Mouse (Mus musculus): Measurements from ENCODE around the gene Hnrnpa3. TPM values are rescaled to one million over a fixed set of nuclear protein-coding genes. Genes with fewer than 3 reads are reported as not detected.
A peak's percentile ranks its signal among the peaks of the same experiment; 100 is the strongest.

Gene Hnrnpa3
- polyA plus RNA-seq, 1 experiment from 2014 or later: 139 TPM

DNA sequence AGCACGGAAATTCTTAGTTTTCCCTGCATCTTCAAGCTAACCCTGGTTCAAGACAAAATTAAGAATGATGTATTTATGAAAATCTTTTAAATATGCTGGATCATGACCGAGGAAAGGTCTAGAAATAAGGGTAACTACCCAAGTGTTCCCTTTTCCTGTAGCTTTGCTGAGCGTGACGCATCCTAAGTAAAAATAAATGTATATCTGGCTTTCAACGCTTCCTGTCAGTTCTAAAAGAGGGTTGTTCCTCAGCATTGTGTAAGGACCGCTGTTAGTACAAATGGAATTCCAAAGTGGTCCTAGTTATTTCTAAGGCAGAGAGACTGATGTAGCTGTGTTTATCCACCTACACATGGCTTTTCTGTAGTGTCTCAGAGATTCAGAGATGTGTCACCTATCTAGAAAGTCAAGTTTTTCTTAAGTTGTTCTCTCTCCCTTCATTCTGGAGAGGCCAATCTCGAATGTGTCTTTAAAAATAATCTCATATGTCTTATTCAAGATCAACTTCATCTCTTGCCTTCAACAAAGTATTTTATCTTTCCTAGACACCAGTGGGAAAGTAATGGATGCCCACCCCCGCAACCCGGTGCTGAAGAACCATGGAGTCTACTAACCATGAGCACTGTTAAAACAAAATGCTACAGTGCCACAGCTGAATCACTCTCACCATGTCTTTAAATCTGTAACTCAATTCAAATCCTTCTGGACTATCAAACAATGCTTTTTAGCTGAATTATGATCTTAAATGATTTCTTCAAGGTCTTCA, 42.9 kb downstream of the Hnrnpa3 start:
- peak overlapping the region; percentile 94 for H3K4me2 ChIP-seq (ENCODE audit: low read depth, low read length)
- peak overlapping the region; percentile 98 for H3K4me3 ChIP-seq (ENCODE audit: low read length)
- ATAC-seq (replicated peaks; ENCODE audit: extremely low read depth, insufficient read depth, low FRiP score): no peak
- H3K36me3 ChIP-seq (ENCODE audit: control insufficient read depth, insufficient read depth): no peaks in the 10 kb centered on the region
- no peaks in the 10 kb centered on the region for H3K9me3 ChIP-seq (replicated peaks; ENCODE audit: control insufficient read depth, low read length)
- peak overlapping the region; percentile 97 for H3K9ac ChIP-seq (ENCODE audit: low read length)
- peak overlapping the region; percentile 99 for H3K27ac ChIP-seq (ENCODE audit: low read length)
- no peaks in the 10 kb centered on the region for H3K27me3 ChIP-seq (ENCODE audit: control insufficient read depth, insufficient read depth, low read length)
- peaks cover 58% of the 10 kb centered on the region for H3K4me1 ChIP-seq (ENCODE audit: control insufficient read depth, insufficient read depth, low read length)
- 39% methylated on average over 9 of the region's 9 CpGs for WGBS

- peak overlapping the region; percentile 99 for H3K27ac ChIP-seq (ENCODE audit: low read length)
- peak overlapping the region; percentile 97 for H3K9ac ChIP-seq (ENCODE audit: low read length)
- no peaks in the 10 kb centered on the region for H3K27me3 ChIP-seq (ENCODE audit: control insufficient read depth, insufficient read depth, low read length)
- H3K4me1 ChIP-seq (ENCODE audit: control insufficient read depth, insufficient read depth, low read length): peaks cover 56% of the 10 kb centered on the region
- H3K4me2 ChIP-seq (ENCODE audit: low read depth, low read length): peak overlapping the region; percentile 94
- H3K9me3 ChIP-seq (replicated peaks; ENCODE audit: control insufficient read depth, low read length): no peaks in the 10 kb centered on the region
- 24% methylated on average over 5 of the region's 5 CpGs for WGBS
- H3K4me3 ChIP-seq (ENCODE audit: low read length): peak overlapping the region; percentile 98
- H3K36me3 ChIP-seq (ENCODE audit: control insufficient read depth, insufficient read depth): no peaks in the 10 kb centered on the region
- no peak for ATAC-seq (replicated peaks; ENCODE audit: extremely low read depth, insufficient read depth, low FRiP score)
Observed at GRCm38 (mm10) chr2:75702588-75702976, 43.5 kb downstream of the Hnrnpa3 start.

DNA sequence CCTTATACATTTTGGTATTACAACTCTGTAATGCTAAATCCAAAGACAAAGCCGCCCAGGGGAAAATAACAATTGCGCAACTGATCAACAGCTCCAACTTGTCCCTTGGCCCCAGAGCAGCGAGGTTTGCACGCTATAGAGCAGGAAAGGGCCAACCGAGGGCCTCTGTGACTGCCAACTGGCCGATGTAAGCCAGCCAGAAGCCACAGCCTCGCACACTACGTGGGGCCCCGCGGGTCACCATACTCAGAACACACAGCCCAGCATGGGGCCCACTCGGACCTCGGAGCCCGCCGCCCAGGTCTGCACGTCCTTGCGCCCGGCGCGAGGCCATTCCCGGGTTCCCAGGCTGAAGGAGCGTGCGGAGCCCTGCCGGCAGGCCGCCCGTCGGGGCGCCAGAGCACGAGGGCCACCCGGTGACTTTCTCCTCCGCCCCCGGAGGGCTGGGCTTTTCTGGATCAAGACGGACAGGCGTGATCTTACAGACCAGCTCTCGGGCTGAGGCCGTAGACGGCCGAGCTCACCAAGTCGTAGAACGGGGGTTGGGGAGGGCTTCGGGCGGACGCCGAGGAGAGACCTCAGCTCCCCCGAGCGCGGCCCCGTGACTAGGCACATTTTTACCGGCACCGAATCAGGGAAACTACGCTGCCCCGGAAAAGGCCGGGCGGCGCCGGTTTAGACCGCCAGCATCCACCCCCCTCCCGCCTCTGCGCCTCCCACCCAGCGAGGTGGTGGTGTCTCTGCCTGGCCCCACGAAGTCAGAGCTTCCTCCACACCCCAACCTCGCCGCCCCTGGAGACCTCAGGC, 44.5 kb downstream of the Hnrnpa3 start:
- Histone ChIP-seq H3K4me3 (ENCODE audit: low read length) (peak overlapping the region; percentile 98), H3K4me1 (ENCODE audit: control insufficient read depth, insufficient read depth, low read length) (peaks cover 47% of the 10 kb centered on the region), H3K9me3 (replicated peaks; ENCODE audit: control insufficient read depth, low read length) (no peaks in the 10 kb centered on the region), H3K36me3 (ENCODE audit: control insufficient read depth, insufficient read depth) (no peaks in the 10 kb centered on the region), H3K27ac (ENCODE audit: low read length) (peak overlapping the region; percentile 99), H3K27me3 (ENCODE audit: control insufficient read depth, insufficient read depth, low read length) (no peaks in the 10 kb centered on the region), H3K4me2 (ENCODE audit: low read depth, low read length) (peak overlapping the region; percentile 94), H3K9ac (ENCODE audit: low read length) (peak overlapping the region; percentile 97)
- ATAC-seq (replicated peaks; ENCODE audit: extremely low read depth, insufficient read depth, low FRiP score): peak; percentile 54
- WGBS: under 1% methylated on average over 60 of the region's 62 CpGs

GRCm38 (mm10) chr2:75704234-75705161, 45.4 kb downstream of the Hnrnpa3 start, which contains the start of gene Nfe2l2:
Gene Nfe2l2, minus strand, starts transcription at chr2:75704641.
- peak within 1 kb of the TSS; percentile 94 for H3K4me2 ChIP-seq (ENCODE audit: low read depth, low read length)
- ATAC-seq (replicated peaks; ENCODE audit: extremely low read depth, insufficient read depth, low FRiP score): peak; percentile 90
- peaks cover 2% of the 10 kb centered on the region; the same call in 1 of the 2 replicates for H3K9me3 ChIP-seq (replicated peaks; ENCODE audit: control insufficient read depth, low read length)
- under 1% methylated on average over 58 of the region's 58 CpGs for WGBS
- no peaks in the 10 kb centered on the region for H3K36me3 ChIP-seq (ENCODE audit: control insufficient read depth, insufficient read depth)
- peak within 1 kb of the TSS; percentile 98 for H3K4me3 ChIP-seq (ENCODE audit: low read length)
- H3K27me3 ChIP-seq (ENCODE audit: control insufficient read depth, insufficient read depth, low read length): no peaks in the 10 kb centered on the region
- H3K9ac ChIP-seq (ENCODE audit: low read length): peak within 1 kb of the TSS; percentile 97
- peak within 1 kb of the TSS; percentile 99 for H3K27ac ChIP-seq (ENCODE audit: low read length)
- peaks cover 41% of the 10 kb centered on the region for H3K4me1 ChIP-seq (ENCODE audit: control insufficient read depth, insufficient read depth, low read length)

DNA sequence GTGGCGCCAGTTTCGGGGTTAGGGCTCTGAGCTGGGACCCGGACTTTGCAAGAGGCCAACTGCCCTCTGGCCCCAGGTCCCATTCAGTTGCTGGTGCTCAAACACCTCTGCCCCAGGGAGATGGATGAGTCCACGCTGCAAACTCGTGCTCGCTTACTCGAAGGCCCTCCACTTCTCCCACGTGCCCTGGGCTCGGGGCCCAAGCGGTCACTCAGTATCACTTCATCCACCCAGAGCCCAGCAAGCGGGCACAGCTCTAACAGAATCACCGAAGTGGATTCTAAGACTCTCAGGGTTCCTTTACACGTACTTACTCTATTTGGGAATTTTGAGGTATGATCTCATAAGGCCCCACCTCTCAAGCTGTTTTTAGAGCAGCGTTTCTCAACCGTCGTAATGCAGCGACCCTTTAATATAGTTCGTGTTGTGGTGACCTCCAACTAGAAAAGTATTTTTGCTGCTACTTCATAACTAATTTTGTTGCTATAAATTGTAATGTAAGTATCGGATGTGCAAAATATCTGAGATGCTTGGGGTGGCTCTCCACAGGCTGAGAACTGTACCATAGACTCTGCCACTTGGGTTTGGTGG, 46.2 kb downstream of the Hnrnpa3 start:
- ATAC-seq (replicated peaks; ENCODE audit: extremely low read depth, insufficient read depth, low FRiP score): peak; percentile 2; the same call in 1 of the 2 replicates
- H3K36me3 ChIP-seq (ENCODE audit: control insufficient read depth, insufficient read depth): no peaks in the 10 kb centered on the region
- peaks cover 39% of the 10 kb centered on the region for H3K4me1 ChIP-seq (ENCODE audit: control insufficient read depth, insufficient read depth, low read length)
- peaks cover 4% of the 10 kb centered on the region; the same call in 1 of the 2 replicates for H3K9me3 ChIP-seq (replicated peaks; ENCODE audit: control insufficient read depth, low read length)
- peak overlapping the region; percentile 97 for H3K9ac ChIP-seq (ENCODE audit: low read length)
- H3K27me3 ChIP-seq (ENCODE audit: control insufficient read depth, insufficient read depth, low read length): no peaks in the 10 kb centered on the region
- 8% methylated on average over 19 of the region's 19 CpGs for WGBS
- H3K4me3 ChIP-seq (ENCODE audit: low read length): peak overlapping the region; percentile 98
- H3K27ac ChIP-seq (ENCODE audit: low read length): peak overlapping the region; percentile 99
- peak overlapping the region; percentile 94 for H3K4me2 ChIP-seq (ENCODE audit: low read depth, low read length)

- WGBS: 54% methylated on average over 5 of the region's 5 CpGs
- Histone ChIP-seq H3K36me3 (ENCODE audit: control insufficient read depth, insufficient read depth) (no peaks in the 10 kb centered on the region), H3K4me3 (ENCODE audit: low read length) (no peak overlapping the region), H3K27me3 (ENCODE audit: control insufficient read depth, insufficient read depth, low read length) (no peaks in the 10 kb centered on the region), H3K4me2 (ENCODE audit: low read depth, low read length) (no peak overlapping the region), H3K27ac (ENCODE audit: low read length) (peak overlapping the region; percentile 45), H3K9me3 (replicated peaks; ENCODE audit: control insufficient read depth, low read length) (peaks cover 4% of the 10 kb centered on the region; the same call in 1 of the 2 replicates), H3K4me1 (ENCODE audit: control insufficient read depth, insufficient read depth, low read length) (peaks cover 29% of the 10 kb centered on the region), H3K9ac (ENCODE audit: low read length) (no peak overlapping the region)
- ATAC-seq (replicated peaks; ENCODE audit: extremely low read depth, insufficient read depth, low FRiP score): no peak
Observed at GRCm38 (mm10) chr2:75706435-75706834, 47.4 kb downstream of the Hnrnpa3 start.

GRCm38 (mm10) chr2:75707420-75707819, 48.4 kb downstream of the Hnrnpa3 start:
- 24% methylated on average over 1 of the region's 1 CpGs for WGBS
- Histone ChIP-seq H3K9me3 (replicated peaks; ENCODE audit: control insufficient read depth, low read length) (peaks cover 4% of the 10 kb centered on the region; the same call in 1 of the 2 replicates), H3K4me3 (ENCODE audit: low read length) (no peak overlapping the region), H3K36me3 (ENCODE audit: control insufficient read depth, insufficient read depth) (no peaks in the 10 kb centered on the region), H3K27me3 (ENCODE audit: control insufficient read depth, insufficient read depth, low read length) (no peaks in the 10 kb centered on the region), H3K27ac (ENCODE audit: low read length) (no peak overlapping the region), H3K9ac (ENCODE audit: low read length) (no peak overlapping the region), H3K4me1 (ENCODE audit: control insufficient read depth, insufficient read depth, low read length) (peaks cover 19% of the 10 kb centered on the region), H3K4me2 (ENCODE audit: low read depth, low read length) (no peak overlapping the region)
- no peak for ATAC-seq (replicated peaks; ENCODE audit: extremely low read depth, insufficient read depth, low FRiP score)

- H3K9ac ChIP-seq (ENCODE audit: low read length): no peak overlapping the region
- H3K4me1 ChIP-seq (ENCODE audit: control insufficient read depth, insufficient read depth, low read length): no peaks in the 10 kb centered on the region
- ATAC-seq (replicated peaks; ENCODE audit: extremely low read depth, insufficient read depth, low FRiP score): no peak
- no peaks in the 10 kb centered on the region for H3K27me3 ChIP-seq (ENCODE audit: control insufficient read depth, insufficient read depth, low read length)
- no peak overlapping the region for H3K4me2 ChIP-seq (ENCODE audit: low read depth, low read length)
- H3K9me3 ChIP-seq (replicated peaks; ENCODE audit: control insufficient read depth, low read length): peaks cover 4% of the 10 kb centered on the region; the same call in 1 of the 2 replicates
- 86% methylated on average over 3 of the region's 3 CpGs for WGBS
- H3K36me3 ChIP-seq (ENCODE audit: control insufficient read depth, insufficient read depth): no peaks in the 10 kb centered on the region
- no peak overlapping the region for H3K27ac ChIP-seq (ENCODE audit: low read length)
- no peak overlapping the region for H3K4me3 ChIP-seq (ENCODE audit: low read length)
Observed at GRCm38 (mm10) chr2:75713083-75713482, 54.0 kb downstream of the Hnrnpa3 start.

Measured in heart, embryonic 16.5 days (tissue).